ENCODE assay signal across 9 mouse cellular contexts in genomic region chr14:9606584-9607377, GRCm38 (mm10).
DNase-seq lines count a peak whose midpoint lies in the region; ATAC-seq lines count a peak whose summit lies in the region.
"Had no signal": no experiment of that assay in that cellular context is flagged by ENCODE, and none has a peak within 500 bp of the region (broad histone marks: within the 10 kb centered on the region; RNA-seq: fewer than 3 reads in every experiment).

No protein-coding gene starts in this region.

- H3K27me3 ChIP-seq in embryonic facial prominence, embryonic 14.5 days (replicated peaks; ENCODE audit: control insufficient read depth, insufficient read depth, low read length), result no peaks in the 10 kb centered on the region
- H3K27me3 ChIP-seq in embryonic facial prominence, embryonic 10.5 days (replicated peaks; ENCODE audit: low read depth, poor library complexity, severe bottlenecking), result no peaks in the 10 kb centered on the region
- H3K27me3 ChIP-seq: limb, embryonic 15.5 days had no signal

- H3K9ac ChIP-seq in embryonic facial prominence, embryonic 14.5 days (ENCODE audit: low read depth, low read length), result no peak overlapping the region
- H3K9ac ChIP-seq: limb, embryonic 15.5 days had no signal

- no peak overlapping the region for H3K4me2 ChIP-seq in embryonic facial prominence, embryonic 14.5 days (ENCODE audit: low read depth, low read length)
- H3K4me2 ChIP-seq: limb, embryonic 15.5 days had no signal

- WGBS in embryonic facial prominence, embryonic 14.5 days, result 68% methylated on average over 12 of the region's 12 CpGs
- WGBS in embryonic facial prominence, embryonic 10.5 days, result 82% methylated on average over 12 of the region's 12 CpGs

- 0 out of 2 replicates have a peak, but pooled peaks have one; percentile 41 for ATAC-seq in embryonic facial prominence, embryonic 14.5 days (ENCODE audit: low read depth)

- H3K4me1 ChIP-seq in embryonic facial prominence, embryonic 14.5 days (ENCODE audit: control insufficient read depth, insufficient read depth, low read length), result no peaks in the 10 kb centered on the region
- H3K4me1 ChIP-seq in embryonic facial prominence, embryonic 10.5 days, result no peaks in the 10 kb centered on the region
- H3K4me1 ChIP-seq: limb, embryonic 15.5 days had no signal

- H3K9me3 ChIP-seq in embryonic facial prominence, embryonic 14.5 days (ENCODE audit: control insufficient read depth, low read length), result no peaks in the 10 kb centered on the region
- H3K9me3 ChIP-seq in embryonic facial prominence, embryonic 10.5 days, result no peaks in the 10 kb centered on the region
- H3K9me3 ChIP-seq: limb, embryonic 15.5 days had no signal

- H3K36me3 ChIP-seq in embryonic facial prominence, embryonic 14.5 days (ENCODE audit: control insufficient read depth, insufficient read depth, low read length), result no peaks in the 10 kb centered on the region
- no peaks in the 10 kb centered on the region for H3K36me3 ChIP-seq in embryonic facial prominence, embryonic 10.5 days (replicated peaks)
- H3K36me3 ChIP-seq: limb, embryonic 15.5 days had no signal

- H3K27ac ChIP-seq in embryonic facial prominence, embryonic 14.5 days (replicated peaks; ENCODE audit: low read depth, low read length), result no peak overlapping the region
- H3K27ac ChIP-seq in embryonic facial prominence, embryonic 10.5 days (replicated peaks), result no peak overlapping the region
- H3K27ac ChIP-seq: limb, embryonic 15.5 days had no signal

- H3K4me3 ChIP-seq in embryonic facial prominence, embryonic 14.5 days (ENCODE audit: low read depth, low read length), result no peak overlapping the region
- H3K4me3 ChIP-seq in embryonic facial prominence, embryonic 10.5 days, result no peak overlapping the region
- H3K4me3 ChIP-seq: limb, embryonic 15.5 days had no signal

- peak; percentile 56 for DNase-seq in embryonic facial prominence, embryonic 14.5 days (ENCODE audit: low spot score)
- DNase-seq in embryonic facial prominence, embryonic 10.5 days (ENCODE audit: low spot score), result no peak
- DNase-seq in adrenal gland, postnatal 14 days, result peak; percentile 58
- DNase-seq in left cerebral cortex, postnatal 25 days (ENCODE audit: low spot score in 2 of 2), result peak; percentile 41 to 78
- DNase-seq in lung, postnatal 4 days, result peak; percentile 5 to 23
- no peak for DNase-seq in retina, embryonic 14.5 days (ENCODE audit: low spot score)
- DNase-seq in B cell, adult 2 months, result no peak
- DNase-seq in kidney, postnatal 4 days, result no peak

- intact Hi-C loops in left cerebral cortex, postnatal 25 days (cut with DNase I), result no loop called here

Comparison
In these comparisons a context has a peak if more than half of its experiments do, and no peak if none do; other contexts are left out.
1. DNase-seq: peak in embryonic facial prominence, embryonic 14.5 days (single experiment), adrenal gland, postnatal 14 days (single experiment), left cerebral cortex, postnatal 25 days (2 of 2) and lung, postnatal 4 days (2 of 2); none in embryonic facial prominence, embryonic 10.5 days (single experiment), retina, embryonic 14.5 days (single experiment), B cell, adult 2 months (0 of 2) and kidney, postnatal 4 days (0 of 2).